Mouse (Mus musculus) kidney, embryonic 14.5 days (tissue): Measurements from ENCODE around the gene Nsun6. TPM values are rescaled to one million over a fixed set of nuclear protein-coding genes. Genes with fewer than 3 reads are reported as not detected.

Source experiments
- ATAC-seq: fragments of 200-750 bp; cut with Nextera tagmentation; 2 replicates; pipeline ENCODE4 v1.8.0; 2017; ENCODE audit warnings: moderate number of reproducible peaks, mild to moderate bottlenecking, moderate TSS enrichment, moderate library complexity; ENCODE audit not compliant: low FRiP score, low TSS enrichment
- H3K27ac ChIP-seq: fragments of 300-500 bp; sonication (generic); 2 replicates; pipeline ENCODE4 v1.5.1; 2014; ENCODE audit warnings: low read depth, mild to moderate bottlenecking, low read length, moderate library complexity, mixed read lengths
- H3K27me3 ChIP-seq: fragments of 300-500 bp; sonication (generic); 2 replicates; pipeline ENCODE4 v1.6.1; 2014; ENCODE audit warnings: mild to moderate bottlenecking, low read length; ENCODE audit not compliant: control insufficient read depth, insufficient read depth
- H3K36me3 ChIP-seq: fragments of 300-500 bp; sonication (generic); 2 replicates; pipeline ENCODE4 v1.6.1; 2014; ENCODE audit warnings: low read length, mixed read lengths; ENCODE audit not compliant: control insufficient read depth, insufficient read depth
- H3K4me1 ChIP-seq: fragments of 300-500 bp; sonication (generic); 2 replicates; pipeline ENCODE4 v1.6.1; 2014; ENCODE audit warnings: low read length, mixed read lengths; ENCODE audit not compliant: control insufficient read depth, insufficient read depth
- H3K4me2 ChIP-seq: fragments of 300-500 bp; sonication (generic); replicated peaks from 2 replicates; pipeline ENCODE4 v1.6.1; 2014; ENCODE audit warnings: low read depth, mild to moderate bottlenecking, low read length
- H3K4me3 ChIP-seq: fragments of 300-500 bp; sonication (generic); 2 replicates; pipeline ENCODE4 v1.5.1; 2014; ENCODE audit warnings: mild to moderate bottlenecking, low read length
- H3K9ac ChIP-seq: fragments of 300-500 bp; sonication (generic); 2 replicates; pipeline ENCODE4 v1.6.1; 2014; ENCODE audit warnings: low read depth, mild to moderate bottlenecking, low read length, moderate library complexity
- H3K9me3 ChIP-seq: fragments of 300-500 bp; sonication (generic); 2 replicates; pipeline ENCODE4 v1.6.1; 2016; ENCODE audit warnings: low read length; ENCODE audit not compliant: control insufficient read depth
- WGBS: fragments of 180-500 bp; shearing (Covaris S2); extraction: QIAGEN DNeasy Blood & Tissue Kit; methylation state at CpG from one replicate; pipeline ENCODE4 v1.1.7; 2014; 5-methylcytosine and 5-hydroxymethylcytosine counted together
- polyA plus RNA-seq: library from polyadenylated mRNA; unstranded; fragments of >200 nt; fragmentation: Nextera tagmentation; extraction: Ambion mirVana; gene quantifications from 2 replicates; pipeline ENCODE4 v1.2.1, GENCODE M21; 2014

The Nsun6 gene
- polyA plus RNA-seq, 1 experiment from 2014 or later: 14.1 TPM

- Histone ChIP-seq H3K9me3 (no peaks in the 10 kb centered on the region), H3K4me3 (no peak overlapping the region), H3K9ac (no peak overlapping the region), H3K36me3 (peaks cover 6% of the 10 kb centered on the region; the same call in 1 of the 2 replicates), H3K4me2 (no peak overlapping the region), H3K27me3 (no peaks in the 10 kb centered on the region), H3K4me1 (no peaks in the 10 kb centered on the region), H3K27ac (no peak overlapping the region)
- peak; percentile 57; the same call in 1 of the 2 replicates for ATAC-seq
- WGBS: 34% methylated on average over 1 of the region's 1 CpGs
Observed at GRCm38 (mm10) chr2:15063815-15064214, 8.9 kb upstream of the Nsun6 start.

- no peak overlapping the region for H3K4me3 ChIP-seq
- H3K9me3 ChIP-seq: no peaks in the 10 kb centered on the region
- no peaks in the 10 kb centered on the region for H3K27me3 ChIP-seq
- no peaks in the 10 kb centered on the region; the same call in 1 of the 2 replicates for H3K36me3 ChIP-seq
- WGBS: 88% methylated on average over 3 of the region's 3 CpGs
- no peak overlapping the region for H3K4me2 ChIP-seq
- H3K27ac ChIP-seq: no peak overlapping the region
- no peak overlapping the region for H3K9ac ChIP-seq
- H3K4me1 ChIP-seq: peaks cover 10% of the 10 kb centered on the region; the same call in 1 of the 2 replicates
- ATAC-seq: no peak
Observed at GRCm38 (mm10) chr2:15060856-15061255, 6.0 kb upstream of the Nsun6 start.

- H3K4me1 ChIP-seq: peaks cover 13% of the 10 kb centered on the region; the same call in 1 of the 2 replicates
- no peaks in the 10 kb centered on the region for H3K27me3 ChIP-seq
- no peak for ATAC-seq
- 89% methylated on average over 5 of the region's 5 CpGs for WGBS
- no peak overlapping the region for H3K27ac ChIP-seq
- no peak overlapping the region for H3K4me2 ChIP-seq
- no peak overlapping the region for H3K9ac ChIP-seq
- no peaks in the 10 kb centered on the region for H3K9me3 ChIP-seq
- H3K4me3 ChIP-seq: no peak overlapping the region
- no peaks in the 10 kb centered on the region; the same call in 1 of the 2 replicates for H3K36me3 ChIP-seq
Observed at GRCm38 (mm10) chr2:15058227-15058626, 3.4 kb upstream of the Nsun6 start.

- H3K4me2 ChIP-seq: peak overlapping the region; percentile 60
- no peaks in the 10 kb centered on the region for H3K27me3 ChIP-seq
- peak overlapping the region; percentile 80 for H3K4me3 ChIP-seq
- H3K36me3 ChIP-seq: no peaks in the 10 kb centered on the region
- H3K4me1 ChIP-seq: peaks cover 13% of the 10 kb centered on the region; the same call in 1 of the 2 replicates
- WGBS: under 1% methylated on average over 15 of the region's 15 CpGs
- no peak for ATAC-seq
- H3K9me3 ChIP-seq: no peaks in the 10 kb centered on the region
- peak overlapping the region; percentile 87 for H3K27ac ChIP-seq
- peak overlapping the region; percentile 89 for H3K9ac ChIP-seq
Observed at GRCm38 (mm10) chr2:15055741-15056151, 877 bp upstream of the Nsun6 start.

GRCm38 (mm10) chr2:15054496-15054895, 373 bp downstream of the Nsun6 start:
- H3K4me1 ChIP-seq: peaks cover 15% of the 10 kb centered on the region
- H3K9me3 ChIP-seq: no peaks in the 10 kb centered on the region
- 21% methylated on average over 10 of the region's 10 CpGs for WGBS
- peak overlapping the region; percentile 83 for H3K27ac ChIP-seq
- H3K27me3 ChIP-seq: no peaks in the 10 kb centered on the region
- H3K4me3 ChIP-seq: peak overlapping the region; percentile 80
- H3K36me3 ChIP-seq: no peaks in the 10 kb centered on the region
- H3K4me2 ChIP-seq: peak overlapping the region; percentile 61
- peak overlapping the region; percentile 60; the same call in 1 of the 2 replicates for H3K9ac ChIP-seq
- ATAC-seq: peak; percentile 37

GRCm38 (mm10) chr2:15049117-15049873, 5.6 kb downstream of the Nsun6 start, which contains the start of gene Arl5b:
Gene Arl5b (plus strand): TSS chr2:15049395.
- Histone ChIP-seq H3K36me3 (no peaks in the 10 kb centered on the region; the same call in 1 of the 2 replicates), H3K4me1 (peaks cover 9% of the 10 kb centered on the region), H3K9ac (peak within 1 kb of the TSS; percentile 69), H3K27ac (no peak within 1 kb of the TSS), H3K27me3 (no peaks in the 10 kb centered on the region), H3K4me2 (peak within 1 kb of the TSS; percentile 60), H3K4me3 (peak within 1 kb of the TSS; percentile 69), H3K9me3 (no peaks in the 10 kb centered on the region)
- WGBS: 8% methylated on average over 20 of the region's 20 CpGs
- ATAC-seq: peak; percentile 99

GRCm38 (mm10) chr2:15040326-15040725, 14.5 kb downstream of the Nsun6 start:
- Histone ChIP-seq H3K9me3 (no peaks in the 10 kb centered on the region), H3K9ac (no peak overlapping the region), H3K4me2 (no peak overlapping the region), H3K4me3 (no peak overlapping the region), H3K36me3 (peaks cover 3% of the 10 kb centered on the region; the same call in 1 of the 2 replicates), H3K27ac (no peak overlapping the region), H3K4me1 (no peaks in the 10 kb centered on the region), H3K27me3 (no peaks in the 10 kb centered on the region)
- 68% methylated on average over 5 of the region's 5 CpGs for WGBS
- no peak for ATAC-seq

- WGBS: 93% methylated on average over 6 of the region's 6 CpGs
- Histone ChIP-seq H3K27ac (no peak overlapping the region), H3K4me3 (no peak overlapping the region), H3K36me3 (peaks cover 3% of the 10 kb centered on the region; the same call in 1 of the 2 replicates), H3K9ac (no peak overlapping the region), H3K27me3 (no peaks in the 10 kb centered on the region), H3K4me1 (no peaks in the 10 kb centered on the region), H3K4me2 (no peak overlapping the region), H3K9me3 (no peaks in the 10 kb centered on the region)
- ATAC-seq: no peak
Observed at GRCm38 (mm10) chr2:15038705-15039104, 16.2 kb downstream of the Nsun6 start.

- no peak overlapping the region for H3K4me2 ChIP-seq
- H3K9me3 ChIP-seq: no peaks in the 10 kb centered on the region
- 71% methylated on average over 1 of the region's 1 CpGs for WGBS
- no peak overlapping the region for H3K4me3 ChIP-seq
- no peak for ATAC-seq
- H3K36me3 ChIP-seq: no peaks in the 10 kb centered on the region; the same call in 1 of the 2 replicates
- H3K27ac ChIP-seq: no peak overlapping the region
- no peaks in the 10 kb centered on the region for H3K4me1 ChIP-seq
- no peaks in the 10 kb centered on the region for H3K27me3 ChIP-seq
- no peak overlapping the region for H3K9ac ChIP-seq
Observed at GRCm38 (mm10) chr2:15027816-15028215, 27.1 kb downstream of the Nsun6 start.
